Mouse (Mus musculus): ENCODE measurements at regions not wholly inside any gene's neighbourhood (a gene's known extent, or its start where the extent isn't known, plus 50 kb on each side); places are given as distances from the start of the nearest gene placed in this dataset.

- peak; percentile 92 for DNase-seq (ENCODE audit: low spot score, missing footprints)
- no peaks in the 10 kb centered on the region for H3K36me3 ChIP-seq (ENCODE audit: control insufficient read depth, insufficient read depth, low read length)
- no peak overlapping the region for H3K9ac ChIP-seq (ENCODE audit: low read length)
- H3K27me3 ChIP-seq (ENCODE audit: control insufficient read depth, insufficient read depth, low read length): no peaks in the 10 kb centered on the region
- H3K9me3 ChIP-seq (ENCODE audit: control insufficient read depth, low read length): no peaks in the 10 kb centered on the region
- ATAC-seq (ENCODE audit: low FRiP score): peak; percentile 84
- H3K4me2 ChIP-seq: no peak overlapping the region
- no peak overlapping the region for H3K4me3 ChIP-seq (ENCODE audit: low read depth, low read length)
- no peak overlapping the region for H3K27ac ChIP-seq (ENCODE audit: low read depth, low read length)
- 10% methylated on average over 3 of the region's 3 CpGs for WGBS
- peaks cover 9% of the 10 kb centered on the region; the same call in 1 of the 2 replicates for H3K4me1 ChIP-seq (ENCODE audit: control insufficient read depth, insufficient read depth, low read length)
Measured at GRCm38 (mm10) chr13:78935990-78936650, 736.6 kb upstream of the Nr2f1 start.

GRCm38 (mm10) chr13:78928347-78928746 lies 728.8 kb upstream of the Nr2f1 start:
- H3K4me1 ChIP-seq (ENCODE audit: control insufficient read depth, insufficient read depth, low read length): no peaks in the 10 kb centered on the region
- DNase-seq (ENCODE audit: low spot score, missing footprints) (no peak), ATAC-seq (ENCODE audit: low FRiP score) (no peak)
- no peaks in the 10 kb centered on the region for H3K9me3 ChIP-seq (ENCODE audit: control insufficient read depth, low read length)
- H3K36me3 ChIP-seq (ENCODE audit: control insufficient read depth, insufficient read depth, low read length): no peaks in the 10 kb centered on the region
- H3K27ac ChIP-seq (ENCODE audit: low read depth, low read length): no peak overlapping the region
- H3K4me2 ChIP-seq: no peak overlapping the region
- 85% methylated on average over 1 of the region's 1 CpGs for WGBS
- no peak overlapping the region for H3K4me3 ChIP-seq (ENCODE audit: low read depth, low read length)
- no peak overlapping the region for H3K9ac ChIP-seq (ENCODE audit: low read length)
- no peaks in the 10 kb centered on the region for H3K27me3 ChIP-seq (ENCODE audit: control insufficient read depth, insufficient read depth, low read length)

- no peak overlapping the region for H3K27ac ChIP-seq (ENCODE audit: low read depth, low read length)
- H3K27me3 ChIP-seq (ENCODE audit: control insufficient read depth, insufficient read depth, low read length): no peaks in the 10 kb centered on the region
- no peaks in the 10 kb centered on the region for H3K36me3 ChIP-seq (ENCODE audit: control insufficient read depth, insufficient read depth, low read length)
- H3K4me1 ChIP-seq (ENCODE audit: control insufficient read depth, insufficient read depth, low read length): no peaks in the 10 kb centered on the region
- H3K4me3 ChIP-seq (ENCODE audit: low read depth, low read length): no peak overlapping the region
- H3K4me2 ChIP-seq: no peak overlapping the region
- DNase-seq (ENCODE audit: low spot score, missing footprints) (no peak), ATAC-seq (ENCODE audit: low FRiP score) (no peak)
- no peak overlapping the region for H3K9ac ChIP-seq (ENCODE audit: low read length)
- WGBS: 56% methylated on average over 3 of the region's 3 CpGs
- no peaks in the 10 kb centered on the region for H3K9me3 ChIP-seq (ENCODE audit: control insufficient read depth, low read length)
Measured at GRCm38 (mm10) chr13:78920802-78921201, 721.2 kb upstream of the Nr2f1 start.

DNA sequence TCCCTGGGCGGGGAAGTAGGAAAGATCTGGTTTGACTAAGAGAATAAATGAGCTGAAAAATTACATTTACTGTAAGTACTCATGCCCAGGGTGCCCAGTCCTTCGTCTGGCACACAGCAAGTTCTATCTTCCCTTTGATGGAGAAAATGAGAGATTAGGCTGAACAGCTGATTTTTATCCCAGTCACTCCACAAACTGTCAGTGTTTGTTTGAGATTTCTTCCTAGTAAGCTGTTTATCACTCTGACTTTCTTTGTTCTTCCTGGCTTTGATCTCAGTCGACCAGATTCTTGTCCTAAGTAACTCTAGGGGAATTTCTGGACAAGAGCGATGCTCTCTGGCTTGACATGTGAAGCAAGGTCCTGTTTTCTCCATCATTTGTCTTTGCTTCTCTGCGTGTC lies 710.3 kb upstream of the Nr2f1 start:
- Histone ChIP-seq H3K4me3 (ENCODE audit: low read depth, low read length) (no peak overlapping the region), H3K4me2 (no peak overlapping the region), H3K4me1 (ENCODE audit: control insufficient read depth, insufficient read depth, low read length) (no peaks in the 10 kb centered on the region; the same call in none of the 2 replicates), H3K9ac (ENCODE audit: low read length) (no peak overlapping the region), H3K9me3 (ENCODE audit: control insufficient read depth, low read length) (no peaks in the 10 kb centered on the region), H3K27me3 (ENCODE audit: control insufficient read depth, insufficient read depth, low read length) (no peaks in the 10 kb centered on the region), H3K36me3 (ENCODE audit: control insufficient read depth, insufficient read depth, low read length) (no peaks in the 10 kb centered on the region), H3K27ac (ENCODE audit: low read depth, low read length) (no peak overlapping the region)
- DNase-seq (ENCODE audit: low spot score, missing footprints) (no peak), ATAC-seq (ENCODE audit: low FRiP score) (no peak)
- WGBS: 22% methylated on average over 5 of the region's 5 CpGs

GRCm38 (mm10) chr13:78904102-78904501 lies 704.5 kb upstream of the Nr2f1 start:
- ATAC-seq (ENCODE audit: low FRiP score) (no peak), DNase-seq (ENCODE audit: low spot score, missing footprints) (no peak)
- Histone ChIP-seq H3K27me3 (ENCODE audit: control insufficient read depth, insufficient read depth, low read length) (no peaks in the 10 kb centered on the region), H3K27ac (ENCODE audit: low read depth, low read length) (no peak overlapping the region), H3K36me3 (ENCODE audit: control insufficient read depth, insufficient read depth, low read length) (no peaks in the 10 kb centered on the region), H3K4me3 (ENCODE audit: low read depth, low read length) (no peak overlapping the region), H3K9me3 (ENCODE audit: control insufficient read depth, low read length) (no peaks in the 10 kb centered on the region), H3K4me2 (no peak overlapping the region), H3K4me1 (ENCODE audit: control insufficient read depth, insufficient read depth, low read length) (no peaks in the 10 kb centered on the region), H3K9ac (ENCODE audit: low read length) (no peak overlapping the region)

DNA sequence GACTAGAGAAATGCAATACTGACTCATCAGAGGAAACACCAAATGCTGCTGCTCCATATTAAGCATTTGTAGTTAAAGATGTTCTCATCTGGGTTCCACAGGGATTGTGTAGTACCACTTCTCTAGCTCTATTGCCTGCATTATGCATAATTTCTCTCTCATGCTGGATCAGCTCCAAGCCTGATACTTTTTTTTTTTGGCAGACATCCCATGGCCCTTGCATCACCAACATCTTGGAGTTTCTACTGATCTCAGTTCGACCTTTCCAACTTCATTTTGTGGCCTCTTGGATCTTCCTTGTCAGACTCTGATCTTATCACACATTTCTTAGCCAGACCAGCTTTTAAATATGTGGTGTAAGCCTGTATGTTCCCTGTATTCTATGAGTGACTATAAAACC lies 701.1 kb upstream of the Nr2f1 start:
- no peak for ATAC-seq (ENCODE audit: low FRiP score)
- 83% methylated on average over 1 of the region's 1 CpGs for WGBS

GRCm38 (mm10) chr13:78892252-78892651 lies 692.7 kb upstream of the Nr2f1 start:
- WGBS: 87% methylated on average over 2 of the region's 2 CpGs
- Histone ChIP-seq H3K27ac (ENCODE audit: low read depth, low read length) (no peak overlapping the region), H3K4me2 (no peak overlapping the region), H3K4me1 (ENCODE audit: control insufficient read depth, insufficient read depth, low read length) (no peaks in the 10 kb centered on the region), H3K9ac (ENCODE audit: low read length) (no peak overlapping the region), H3K36me3 (ENCODE audit: control insufficient read depth, insufficient read depth, low read length) (no peaks in the 10 kb centered on the region), H3K27me3 (ENCODE audit: control insufficient read depth, insufficient read depth, low read length) (no peaks in the 10 kb centered on the region), H3K9me3 (ENCODE audit: control insufficient read depth, low read length) (no peaks in the 10 kb centered on the region), H3K4me3 (ENCODE audit: low read depth, low read length) (no peak overlapping the region)
- ATAC-seq (ENCODE audit: low FRiP score) (no peak), DNase-seq (ENCODE audit: low spot score, missing footprints) (no peak)

More for the DNA sequence above, 701.1 kb upstream of the Nr2f1 start:
- Histone ChIP-seq H3K27ac (ENCODE audit: low read depth, low read length) (no peak overlapping the region), H3K4me2 (no peak overlapping the region), H3K27me3 (ENCODE audit: control insufficient read depth, insufficient read depth, low read length) (no peaks in the 10 kb centered on the region), H3K4me1 (ENCODE audit: control insufficient read depth, insufficient read depth, low read length) (no peaks in the 10 kb centered on the region), H3K9ac (ENCODE audit: low read length) (no peak overlapping the region), H3K36me3 (ENCODE audit: control insufficient read depth, insufficient read depth, low read length) (no peaks in the 10 kb centered on the region), H3K9me3 (ENCODE audit: control insufficient read depth, low read length) (no peaks in the 10 kb centered on the region), H3K4me3 (ENCODE audit: low read depth, low read length) (no peak overlapping the region)
- no peak for DNase-seq (ENCODE audit: low spot score, missing footprints)

- H3K4me3 ChIP-seq (ENCODE audit: low read depth, low read length): no peak overlapping the region
- H3K9me3 ChIP-seq (ENCODE audit: control insufficient read depth, low read length): no peaks in the 10 kb centered on the region
- no peaks in the 10 kb centered on the region for H3K27me3 ChIP-seq (ENCODE audit: control insufficient read depth, insufficient read depth, low read length)
- no peak overlapping the region for H3K4me2 ChIP-seq
- WGBS: 89% methylated on average over 1 of the region's 1 CpGs
- no peaks in the 10 kb centered on the region for H3K4me1 ChIP-seq (ENCODE audit: control insufficient read depth, insufficient read depth, low read length)
- H3K36me3 ChIP-seq (ENCODE audit: control insufficient read depth, insufficient read depth, low read length): no peaks in the 10 kb centered on the region
- no peak overlapping the region for H3K9ac ChIP-seq (ENCODE audit: low read length)
- DNase-seq (ENCODE audit: low spot score, missing footprints) (no peak), ATAC-seq (ENCODE audit: low FRiP score) (no peak)
- H3K27ac ChIP-seq (ENCODE audit: low read depth, low read length): no peak overlapping the region
Measured at GRCm38 (mm10) chr13:78883062-78883461, 683.5 kb upstream of the Nr2f1 start.

GRCm38 (mm10) chr13:78872582-78872981 lies 673.0 kb upstream of the Nr2f1 start:
- WGBS: 49% methylated on average over 5 of the region's 5 CpGs
- Histone ChIP-seq H3K4me3 (ENCODE audit: low read depth, low read length) (no peak overlapping the region), H3K4me2 (no peak overlapping the region), H3K27ac (ENCODE audit: low read depth, low read length) (no peak overlapping the region), H3K27me3 (ENCODE audit: control insufficient read depth, insufficient read depth, low read length) (no peaks in the 10 kb centered on the region), H3K9ac (ENCODE audit: low read length) (no peak overlapping the region), H3K4me1 (ENCODE audit: control insufficient read depth, insufficient read depth, low read length) (no peaks in the 10 kb centered on the region), H3K9me3 (ENCODE audit: control insufficient read depth, low read length) (no peaks in the 10 kb centered on the region), H3K36me3 (ENCODE audit: control insufficient read depth, insufficient read depth, low read length) (no peaks in the 10 kb centered on the region)
- peak; percentile 85 for DNase-seq (ENCODE audit: low spot score, missing footprints)
- no peak for ATAC-seq (ENCODE audit: low FRiP score)
